Mouse (Mus musculus) left cerebral cortex, adult 9 months (tissue): ENCODE data around the gene Kcnj2.

Experiments used
- DNase-seq, 2 experiments: peaks; one replicate each; pipeline ENCODE4 v3.0.0; 2022; ENCODE audit warnings: low spot score in 2 of 2

Gene Kcnj2

DNA sequence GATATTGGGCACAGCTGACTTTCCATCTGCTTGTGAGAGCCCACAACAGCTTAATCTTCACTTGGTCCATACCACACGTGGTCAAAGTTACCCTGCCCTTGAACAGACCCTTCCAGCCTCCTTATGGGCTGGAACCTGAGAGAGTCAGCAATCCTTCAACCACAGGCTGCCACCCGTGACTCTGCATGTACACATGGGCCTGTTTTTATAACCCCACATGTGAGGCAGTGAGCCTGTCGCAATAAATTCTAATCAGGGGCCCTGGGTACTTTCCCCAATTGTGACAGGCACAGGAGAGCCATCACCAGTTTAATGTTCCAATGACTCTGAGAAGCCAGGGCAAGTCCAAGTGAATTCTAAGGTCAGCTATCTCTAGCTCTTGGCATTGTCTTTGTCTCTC is 22.8 kb downstream of the Kcnj2 start:
- no peak for DNase-seq

DNA sequence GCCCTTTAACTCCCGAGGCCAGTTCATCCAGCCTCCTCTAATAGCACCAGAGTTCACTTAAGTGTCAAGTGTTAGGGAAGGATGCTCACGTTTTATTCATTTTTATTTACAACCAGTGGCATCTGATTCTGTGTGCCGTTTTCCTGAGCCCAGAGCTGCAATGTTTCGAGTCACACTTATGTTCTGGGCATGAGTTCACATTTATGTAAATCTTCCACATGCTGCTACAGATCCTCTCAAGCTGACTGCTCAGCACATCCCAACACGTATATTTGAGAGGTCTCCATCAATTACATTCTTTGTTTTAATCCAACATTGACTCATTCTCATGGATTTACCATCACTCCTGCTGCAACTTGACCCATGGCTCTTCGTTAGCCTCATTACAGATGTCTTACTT is 25.2 kb downstream of the Kcnj2 start:
- no peak for DNase-seq

- no peak for DNase-seq
Observed at GRCm38 (mm10) chr11:111092967-111093366, 27.0 kb downstream of the Kcnj2 start.

DNA sequence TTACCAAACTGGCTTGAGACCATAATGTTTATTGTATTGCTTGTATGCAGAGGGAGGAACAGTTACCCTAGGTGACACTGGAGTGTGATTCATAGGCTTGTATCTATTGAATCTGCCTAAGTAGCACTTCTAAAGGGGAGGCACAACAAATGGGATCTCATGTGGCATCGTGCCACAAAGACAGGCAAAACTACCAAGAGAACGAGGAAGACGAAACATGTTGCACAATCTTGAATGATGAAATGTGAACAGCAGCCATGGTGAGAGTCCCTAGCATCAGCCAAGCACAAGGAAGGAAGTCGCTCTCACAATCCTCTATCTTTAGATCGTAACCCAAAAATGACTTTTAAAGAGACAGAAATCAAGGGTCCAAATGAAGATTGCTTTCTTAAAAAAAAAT is 30.6 kb downstream of the Kcnj2 start:
- DNase-seq: no peak

DNA sequence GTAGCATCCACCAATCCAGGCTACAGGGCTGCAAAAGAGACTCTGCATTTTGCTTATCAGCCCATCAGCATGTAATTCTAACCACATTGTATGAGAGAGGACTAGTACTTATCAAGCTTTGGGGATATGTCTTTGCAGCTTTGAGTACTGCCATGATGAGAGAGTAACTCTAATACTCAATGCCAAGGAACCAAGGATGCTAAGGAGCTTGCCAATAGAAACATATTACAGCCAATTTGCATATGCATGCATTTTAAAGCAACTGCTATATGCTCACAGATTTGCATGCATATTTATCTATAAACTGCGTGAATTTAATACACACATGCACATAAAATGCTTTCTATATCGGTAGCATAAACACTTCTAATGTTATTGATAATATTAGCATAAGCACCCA is 34.2 kb downstream of the Kcnj2 start:
- DNase-seq: no peak

DNA sequence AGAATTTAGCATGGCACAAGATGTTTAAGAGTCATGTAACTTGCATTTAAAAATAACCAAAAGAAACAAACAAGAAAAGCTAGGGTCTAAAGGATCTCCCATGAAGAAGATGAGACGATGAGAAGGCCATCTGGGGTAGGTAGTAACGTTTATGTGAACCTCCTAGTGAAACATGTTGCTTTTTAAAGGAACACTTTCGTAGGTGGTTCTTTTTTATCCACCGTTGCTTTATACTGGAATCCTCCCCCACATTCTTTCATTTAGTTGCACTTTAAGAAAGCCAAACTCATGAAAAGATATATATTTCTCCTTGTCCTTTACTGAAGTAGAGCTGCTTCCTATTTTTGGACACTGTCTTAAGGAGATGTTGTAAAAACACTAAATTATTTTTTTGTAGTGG is 34.7 kb downstream of the Kcnj2 start:
- DNase-seq: peak; percentile 20 to 25

DNA sequence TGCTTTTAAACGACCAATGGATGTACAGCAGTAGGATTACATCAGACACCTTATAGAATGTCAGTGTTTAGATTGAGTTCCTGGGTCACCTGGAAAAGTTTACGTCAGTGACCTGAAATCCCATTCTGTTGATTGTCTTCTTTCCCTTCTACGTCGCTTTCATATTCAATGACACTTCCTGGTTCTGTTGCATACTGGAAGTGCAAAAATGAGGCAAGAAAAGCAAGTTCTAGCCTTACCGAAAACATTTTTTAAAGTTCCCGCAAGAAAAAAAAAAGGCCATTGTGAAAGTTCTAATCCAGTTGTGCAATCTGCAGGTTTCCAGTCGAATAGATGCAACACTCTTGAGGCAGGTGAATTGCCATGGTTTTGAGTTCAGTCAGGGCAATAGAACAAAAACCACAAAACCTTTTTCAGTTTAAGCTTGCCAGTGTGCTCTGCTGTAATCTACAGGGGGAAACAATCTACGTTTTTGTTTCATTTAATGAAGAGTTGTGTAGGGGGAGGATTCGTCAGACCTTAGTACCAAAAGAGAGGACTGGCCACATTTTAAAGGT is 35.7 kb downstream of the Kcnj2 start:
- no peak for DNase-seq

- peak in 1 of 2 experiments; percentile 55 for DNase-seq
Observed at GRCm38 (mm10) chr11:111104422-111104821, 38.5 kb downstream of the Kcnj2 start.

- no peak for DNase-seq
Observed at GRCm38 (mm10) chr11:111108130-111108529, 42.2 kb downstream of the Kcnj2 start.

DNA sequence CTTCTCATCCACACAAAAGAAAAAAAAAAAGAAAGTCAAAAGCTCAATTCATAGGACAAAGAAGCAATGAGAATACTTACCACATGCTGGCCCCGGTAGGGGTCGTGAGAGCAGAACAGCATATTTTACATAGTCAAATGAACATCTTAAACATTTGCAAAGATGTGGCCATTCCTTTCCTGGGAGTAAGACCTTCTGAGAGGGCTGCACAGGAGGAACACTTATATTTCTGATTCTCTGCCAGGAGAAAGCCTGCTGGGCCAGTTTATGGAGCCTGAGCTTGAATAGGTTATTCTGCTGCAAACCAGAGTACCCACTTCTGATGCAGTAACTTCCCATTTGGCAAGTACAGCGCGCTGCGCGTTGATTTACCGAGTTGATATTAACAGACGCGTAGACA is 55.5 kb downstream of the Kcnj2 start:
- DNase-seq: no peak

- DNase-seq: no peak
Observed at GRCm38 (mm10) chr11:111123324-111123723, 57.4 kb downstream of the Kcnj2 start.

- no peak for DNase-seq
Observed at GRCm38 (mm10) chr11:111125963-111126362, 60.0 kb downstream of the Kcnj2 start.
